Mouse (Mus musculus) fibroblast of lung, adult 2 months (primary cell): ENCODE results near the gene Tnnc1.

Experiments used
- DNase-seq: peaks from one replicate; pipeline ENCODE4 v3.0.0-alpha.2; 2011; ENCODE audit warnings: low read depth

Gene Tnnc1

DNA sequence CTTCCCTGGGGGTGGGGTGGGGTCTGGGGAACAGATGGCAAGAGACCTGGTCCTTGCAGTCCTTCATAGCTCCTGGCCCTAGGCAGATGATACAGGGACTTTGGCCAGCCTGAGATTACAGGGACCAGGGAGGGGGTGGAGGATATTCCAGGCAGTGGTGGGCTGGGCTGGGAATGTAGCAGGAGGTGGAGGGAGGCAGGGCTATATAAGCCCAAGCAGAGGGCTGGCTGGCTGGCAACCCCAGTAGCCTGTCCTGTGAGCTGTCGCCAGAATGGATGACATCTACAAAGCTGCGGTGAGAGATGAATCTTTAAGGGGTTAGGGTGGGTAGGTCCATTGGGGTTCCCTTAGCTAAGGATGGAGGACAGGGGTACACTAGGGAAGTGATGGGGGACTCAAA, at the start of gene Tnnc1:
Gene Tnnc1, plus strand, starts transcription at position 229 of the 400 bp plus-strand sequence.
- DNase-seq: no peak

DNA sequence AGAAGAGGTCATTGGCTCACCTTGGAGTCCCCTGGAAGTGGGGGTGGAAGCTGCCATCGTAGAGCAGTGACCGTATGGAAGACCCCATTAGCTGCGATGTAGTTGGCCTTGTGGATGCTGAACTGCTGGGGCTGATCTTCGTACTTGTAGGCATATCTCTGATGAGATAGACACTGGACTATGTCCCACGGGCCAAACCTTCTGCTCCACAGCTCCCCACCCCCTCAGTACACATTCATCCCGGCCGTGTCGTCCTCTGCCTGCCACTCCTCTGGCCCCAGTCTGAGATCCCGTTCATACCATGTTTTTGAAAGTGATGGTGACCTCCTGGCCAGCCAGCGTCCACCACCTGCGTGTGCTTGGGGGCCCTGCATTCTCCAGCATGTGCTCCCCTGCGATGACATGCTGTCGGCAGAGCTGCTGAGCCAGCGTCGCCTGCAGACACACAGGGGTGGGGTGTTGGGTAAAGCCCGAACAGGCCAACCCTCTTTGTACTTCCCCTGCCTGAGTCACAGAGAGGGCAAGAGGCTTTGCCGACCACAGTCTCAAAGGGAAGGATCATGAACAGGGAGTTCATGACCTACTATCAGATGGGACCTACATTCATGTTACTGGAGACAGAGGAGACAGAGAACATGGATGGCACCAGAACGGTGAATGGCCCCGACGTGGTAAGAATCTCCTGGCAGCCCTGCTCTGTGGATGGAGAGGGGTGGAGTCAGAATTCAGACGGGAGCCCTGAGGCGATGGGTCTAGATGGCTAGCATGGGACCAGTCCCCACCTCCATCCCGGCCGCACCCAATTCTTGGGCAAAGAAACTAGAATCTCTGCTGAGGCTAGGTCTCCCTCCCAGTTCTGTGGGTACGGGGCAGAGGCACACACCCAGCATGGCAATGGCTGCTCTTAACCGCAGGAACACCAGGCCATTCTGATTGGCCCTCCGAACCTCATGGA, 47.6 kb upstream of the Tnnc1 start:
- no peak for DNase-seq

DNA sequence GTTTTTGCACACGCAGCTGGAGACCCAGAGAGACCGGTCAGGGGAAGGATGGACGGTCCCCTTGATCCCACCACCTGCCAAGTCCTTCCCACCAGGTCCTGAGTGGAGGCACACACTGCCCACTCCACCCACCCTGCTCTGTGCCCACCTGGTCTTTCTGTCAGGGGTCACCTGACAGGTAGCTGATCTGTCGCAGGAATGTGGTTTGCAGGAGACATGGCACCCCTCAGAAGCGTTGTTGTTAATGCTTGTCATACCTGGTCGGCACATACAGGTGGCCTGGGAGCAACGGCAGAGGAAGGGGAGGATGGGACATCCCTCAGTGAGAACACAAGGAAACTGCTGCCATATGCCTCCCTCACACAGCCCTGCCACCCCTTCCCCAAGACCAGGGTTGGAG, 46.9 kb upstream of the Tnnc1 start:
- no peak for DNase-seq

DNA sequence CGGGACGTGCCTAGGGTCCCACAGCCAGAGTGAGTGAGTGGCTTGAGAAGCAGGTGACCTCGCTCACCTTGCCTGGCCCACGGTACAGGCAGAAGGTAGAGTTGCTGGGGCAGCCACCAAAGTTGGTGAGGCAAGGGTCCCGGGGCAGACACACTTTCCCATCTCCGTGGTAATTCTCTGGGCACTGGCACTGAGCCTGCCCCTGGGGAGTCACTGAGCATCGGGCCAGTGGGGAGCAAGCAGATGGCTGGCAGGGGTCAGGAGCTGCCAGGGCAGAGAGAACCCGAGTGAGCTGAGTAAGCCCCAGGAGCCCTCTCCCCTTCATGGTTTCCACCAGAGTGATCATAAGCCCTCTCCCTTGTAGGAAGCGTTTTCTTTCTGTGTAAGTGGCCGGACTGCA, 46.5 kb upstream of the Tnnc1 start:
- no peak for DNase-seq

DNA sequence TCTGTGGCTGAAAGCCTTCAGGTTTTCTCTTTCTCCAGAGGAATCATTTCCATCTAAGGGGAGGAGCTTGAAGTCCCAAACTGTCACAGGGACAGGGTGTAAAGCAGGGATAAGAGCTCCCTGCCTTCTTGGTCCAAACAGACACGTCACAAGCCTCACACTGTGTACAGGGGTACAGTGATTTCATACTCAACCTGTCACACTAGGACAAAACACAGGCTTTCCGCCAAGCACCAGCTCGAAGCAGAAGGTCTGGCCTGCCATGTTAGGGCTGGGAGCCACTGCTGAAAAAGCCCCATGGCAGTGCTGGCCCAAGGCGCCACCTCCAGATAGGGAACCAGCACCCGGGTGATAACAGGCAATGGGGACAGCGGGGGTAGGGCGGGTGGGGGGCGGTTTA, 44.0 kb upstream of the Tnnc1 start:
- no peak for DNase-seq

DNA sequence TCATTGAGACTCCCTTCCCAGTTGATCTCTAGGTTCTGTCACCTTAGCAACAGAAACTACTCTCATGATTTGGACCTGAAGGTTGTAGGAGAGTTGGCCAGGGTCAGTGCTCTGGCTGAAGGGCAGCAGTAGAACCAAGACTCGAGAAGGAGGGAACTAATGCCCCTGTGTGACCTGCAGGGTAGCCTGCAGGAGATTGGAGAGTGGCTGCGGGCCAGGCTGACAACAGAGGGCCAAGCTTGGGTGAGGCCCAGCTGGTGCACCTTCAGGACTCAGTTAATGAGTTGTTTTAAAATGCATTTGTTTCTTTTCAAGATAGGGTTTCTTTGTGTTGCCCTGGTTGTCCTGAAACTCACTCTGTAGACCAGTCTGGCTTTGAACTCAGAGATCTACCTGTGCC, 43.1 kb upstream of the Tnnc1 start:
- no peak for DNase-seq

DNA sequence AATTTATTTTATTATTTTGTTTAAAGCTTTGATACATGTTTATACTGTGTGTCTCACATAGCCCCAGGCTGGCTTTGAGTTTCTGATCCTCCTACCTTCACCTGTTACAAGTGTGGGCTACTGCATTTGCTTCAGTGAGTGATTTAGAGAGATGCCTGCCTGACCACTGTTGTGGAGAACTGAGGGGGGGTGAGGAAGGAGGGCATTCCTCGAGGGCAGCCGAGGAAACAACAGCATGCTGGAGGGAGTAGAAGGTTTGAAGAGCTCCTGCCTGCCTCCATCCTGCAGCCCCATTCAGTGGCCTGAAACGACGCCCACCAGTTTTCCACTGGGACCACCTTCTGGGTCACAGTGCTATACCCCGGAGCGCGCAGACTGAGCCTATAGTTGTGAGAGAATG, 42.7 kb upstream of the Tnnc1 start:
- DNase-seq: no peak

DNA sequence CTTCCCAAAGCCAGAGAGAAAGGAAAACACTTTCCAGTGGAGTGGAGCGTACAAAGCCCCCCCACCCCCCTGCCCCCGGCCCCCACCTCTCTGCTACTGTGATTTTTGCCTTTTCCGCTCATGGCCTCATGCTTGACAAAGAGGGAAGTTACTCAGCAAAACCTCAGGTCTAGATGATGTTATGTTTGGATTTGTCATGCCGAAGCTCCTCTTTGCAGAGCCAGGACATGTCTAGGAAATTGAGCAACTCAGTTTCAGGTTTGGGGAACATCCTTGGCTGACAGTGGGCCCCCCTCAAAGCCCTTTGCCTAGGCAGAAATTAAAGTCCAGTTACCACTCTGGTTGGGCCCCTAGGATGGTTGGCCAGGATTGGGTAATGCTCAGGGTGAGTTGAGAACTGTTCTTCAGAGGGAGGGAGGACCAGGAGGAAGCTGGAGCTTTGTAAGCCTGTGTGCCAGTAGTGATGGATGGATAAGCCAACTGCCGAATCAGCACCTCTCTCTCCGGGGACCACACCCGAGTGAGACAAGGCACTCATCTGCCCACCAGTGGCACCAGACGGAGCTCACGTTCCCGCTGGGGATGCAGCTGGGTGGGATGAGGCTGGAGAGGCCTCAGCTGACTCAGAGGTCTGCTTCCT, 42.0 kb upstream of the Tnnc1 start:
- DNase-seq: peak; percentile 8

DNA sequence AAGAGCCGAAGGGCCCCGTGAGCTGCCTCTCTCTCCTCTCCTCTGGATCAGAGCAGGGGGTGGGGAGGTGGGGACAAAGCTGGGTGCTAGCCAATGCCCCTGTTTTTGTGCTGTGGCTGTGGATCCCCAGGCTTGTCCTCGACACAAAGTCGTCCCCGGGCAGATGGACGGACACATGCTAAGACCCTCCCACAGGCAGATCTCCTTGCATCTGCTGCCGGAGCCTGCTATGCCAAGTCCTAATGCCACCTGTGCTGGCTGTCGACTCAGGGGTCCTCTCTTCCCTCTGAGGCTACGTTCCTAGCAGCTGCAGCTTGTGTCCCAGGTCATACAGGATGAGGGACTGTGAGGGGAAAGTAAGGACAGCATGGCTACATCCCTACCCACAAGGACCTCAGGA, 41.3 kb upstream of the Tnnc1 start:
- no peak for DNase-seq

DNA sequence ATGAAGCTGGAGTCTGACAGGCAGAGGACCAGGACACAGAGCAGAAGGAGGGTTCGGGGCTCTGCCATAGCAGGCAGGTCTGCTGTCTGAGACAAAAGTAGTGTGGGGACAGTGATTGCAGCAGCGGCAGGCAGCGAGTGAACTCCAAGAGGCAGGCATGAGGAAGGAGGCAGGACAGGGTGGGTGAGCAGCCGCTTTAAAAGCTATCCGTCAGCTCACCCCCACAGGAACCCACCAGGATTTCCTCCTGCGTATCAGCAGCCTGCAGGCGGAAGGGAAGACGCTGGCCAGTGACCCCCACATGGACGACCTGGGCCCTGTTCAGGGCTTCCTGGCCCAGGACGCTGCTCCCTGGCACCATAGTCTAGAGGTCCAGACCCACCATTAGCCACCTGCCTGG, 39.7 kb upstream of the Tnnc1 start, which contains the start of gene Stab1:
Gene Stab1, minus strand, starts transcription at position 217 of the 400 bp plus-strand sequence.
- DNase-seq: no peak

DNA sequence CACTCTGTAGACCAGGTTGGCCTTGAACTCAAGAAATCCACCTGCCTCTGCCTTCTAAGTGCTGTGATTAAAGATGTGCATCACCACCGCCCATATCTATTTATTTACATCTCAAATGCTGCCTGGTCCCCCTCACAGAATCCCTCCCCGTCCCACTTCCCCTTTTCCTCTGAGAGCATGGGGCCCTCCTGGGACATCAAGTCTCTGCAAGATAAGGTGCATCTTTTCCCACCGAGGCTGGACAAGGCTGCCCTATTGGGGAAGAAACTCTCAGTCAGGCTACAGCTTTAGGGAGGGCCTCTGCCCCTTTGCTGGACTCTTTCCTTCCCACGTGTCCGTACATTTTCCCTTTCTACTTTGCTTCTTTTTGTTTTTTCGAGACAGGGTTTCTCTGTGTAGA, 38.6 kb upstream of the Tnnc1 start:
- DNase-seq: no peak

DNA sequence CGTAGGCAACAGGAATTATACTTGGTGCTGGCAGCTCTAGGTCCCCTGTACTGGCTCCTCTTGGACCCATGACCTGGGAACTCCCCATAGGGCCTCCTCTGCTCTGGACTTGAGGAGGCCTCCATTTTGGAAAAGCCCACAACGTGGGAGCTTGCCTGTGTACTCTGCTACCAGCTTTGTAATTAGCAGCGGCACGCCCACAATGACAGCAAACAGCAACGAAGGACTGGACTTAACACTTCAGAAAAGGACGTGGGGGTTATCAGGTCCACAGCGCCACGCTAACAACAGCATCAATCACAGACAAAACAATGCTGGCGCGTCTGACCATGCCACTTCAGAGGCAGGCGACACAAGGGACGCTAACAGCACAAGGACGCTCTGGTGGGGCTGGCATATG, 37.1 kb upstream of the Tnnc1 start:
- DNase-seq: no peak

DNA sequence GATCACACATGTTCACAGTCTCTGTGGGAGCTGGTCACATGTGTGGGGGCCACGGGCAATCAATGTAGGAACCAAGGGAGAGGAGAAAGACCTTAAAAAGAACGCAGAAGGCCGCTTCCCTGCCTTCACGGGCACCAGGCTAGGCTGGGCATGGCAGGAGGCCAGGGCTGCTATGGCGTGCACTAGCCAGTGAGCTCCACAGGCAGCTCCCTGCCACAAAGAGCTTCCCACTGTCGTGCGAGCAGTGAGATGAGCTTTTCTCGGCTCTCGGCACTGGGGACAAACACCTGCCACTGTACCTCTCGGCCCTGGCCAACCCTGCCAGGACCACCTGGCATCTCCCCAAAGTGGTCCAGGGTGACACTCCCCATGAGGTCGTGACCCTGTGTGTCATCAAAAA, 36.7 kb upstream of the Tnnc1 start:
- no peak for DNase-seq

DNA sequence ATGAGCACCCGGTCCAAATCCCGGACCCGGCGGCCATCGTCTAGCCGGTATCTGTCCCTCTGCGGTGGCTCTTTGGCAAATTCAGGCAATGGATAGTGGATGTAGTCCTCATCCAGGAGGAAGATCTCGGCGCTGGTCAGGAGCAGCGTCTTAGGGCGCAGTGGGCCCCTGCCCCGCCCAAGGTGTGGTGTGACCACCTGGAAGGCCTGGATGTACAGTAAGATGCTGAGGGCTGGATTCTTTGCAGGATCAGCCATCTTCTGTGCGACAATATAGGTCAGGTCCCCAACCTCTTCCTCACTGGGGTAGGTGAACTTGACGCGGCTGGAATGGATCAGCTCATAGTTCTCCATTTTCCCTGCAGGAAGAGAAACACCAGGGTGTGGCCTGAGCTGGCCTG, 36.3 kb upstream of the Tnnc1 start:
- DNase-seq: no peak

DNA sequence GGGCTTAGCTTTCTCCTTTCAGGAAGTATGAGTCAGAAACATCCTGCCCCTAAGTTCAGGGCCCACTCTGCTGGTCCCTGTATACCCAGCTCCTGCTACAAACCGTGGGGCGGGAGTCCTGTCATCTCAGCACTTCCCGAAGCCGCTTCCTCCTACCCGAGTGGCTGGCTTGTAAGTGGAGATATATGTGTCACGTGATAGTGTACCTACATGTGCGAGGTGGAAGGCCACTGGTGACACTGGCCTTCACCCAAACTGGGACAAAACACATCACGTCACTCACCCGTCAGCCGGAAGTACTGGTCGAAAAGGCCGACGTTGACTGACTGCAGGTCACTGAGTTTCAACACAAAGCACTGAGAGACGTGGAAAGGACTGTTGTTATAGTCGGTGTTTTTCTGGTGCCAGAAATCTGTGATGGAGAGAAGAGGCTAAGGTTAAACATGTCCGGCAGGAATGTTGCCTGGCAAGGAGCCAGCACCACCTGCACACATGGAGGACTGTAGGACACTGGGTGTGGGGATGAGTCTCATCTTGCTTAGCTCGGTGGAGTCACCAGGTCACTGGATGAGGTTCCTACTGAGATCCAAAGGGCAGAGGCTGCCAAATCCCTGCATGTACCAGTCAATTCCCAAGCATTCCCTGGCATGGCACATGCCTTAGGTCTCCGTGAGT, 35.2 kb upstream of the Tnnc1 start:
- DNase-seq: no peak

DNA sequence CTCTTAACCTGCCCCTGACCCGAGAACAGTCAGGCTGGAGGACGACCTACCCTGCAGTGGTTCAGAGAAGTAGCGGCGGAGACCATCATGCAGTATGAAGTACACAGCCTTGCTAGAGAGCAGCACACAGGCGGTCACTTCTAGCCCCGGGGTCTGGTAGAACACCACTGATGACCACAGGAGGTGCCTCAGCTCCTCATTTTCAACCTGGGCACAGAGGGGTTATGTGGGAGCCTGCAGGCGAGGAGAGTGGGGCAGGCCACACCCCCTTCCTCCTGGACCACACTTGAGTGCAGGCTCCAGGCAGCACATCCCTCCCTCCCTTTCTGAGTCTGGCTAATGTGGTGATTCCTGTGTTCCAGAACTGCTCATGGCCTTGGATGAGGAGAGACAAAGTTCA, 34.6 kb upstream of the Tnnc1 start:
- no peak for DNase-seq

DNA sequence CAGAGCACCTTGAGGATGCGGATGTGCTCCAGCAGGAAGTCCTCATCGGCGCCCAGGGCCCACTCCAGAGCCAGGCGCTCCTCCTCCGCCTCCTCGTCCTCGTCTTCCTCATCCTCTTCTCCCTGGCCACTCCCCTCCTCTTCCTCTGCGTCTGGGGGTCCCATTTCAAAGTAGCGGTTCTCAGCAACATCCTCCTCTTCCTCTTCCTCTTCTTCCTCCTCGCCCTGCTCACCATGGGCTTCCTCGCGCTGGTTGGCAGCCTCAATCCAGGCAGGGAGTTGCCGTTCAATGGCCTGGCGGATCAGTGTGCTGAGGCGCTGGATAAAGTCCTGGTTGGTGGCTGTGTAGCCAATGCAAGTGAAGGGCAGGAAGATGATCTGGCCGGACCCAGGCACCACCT, 30.8 kb upstream of the Tnnc1 start:
- DNase-seq: no peak

DNA sequence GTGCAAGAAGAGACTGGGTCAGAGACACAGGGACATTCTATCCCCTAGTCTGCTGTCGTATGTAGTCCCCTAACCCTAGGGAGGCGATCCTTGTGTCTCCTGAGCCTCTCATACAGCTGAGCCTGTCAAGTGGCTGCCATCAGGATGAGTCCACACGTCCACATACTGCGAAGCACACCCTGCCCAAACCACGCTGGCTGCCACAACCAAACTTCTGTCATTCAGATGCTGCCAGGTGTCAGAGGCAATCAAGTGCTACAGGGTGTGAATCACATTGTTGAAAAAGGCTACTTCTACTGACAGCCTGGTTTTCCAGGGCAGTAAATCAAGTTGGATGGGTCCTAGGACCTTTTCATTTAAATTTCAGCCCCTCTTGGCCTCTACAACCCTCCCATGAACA, 30.4 kb upstream of the Tnnc1 start:
- no peak for DNase-seq

DNA sequence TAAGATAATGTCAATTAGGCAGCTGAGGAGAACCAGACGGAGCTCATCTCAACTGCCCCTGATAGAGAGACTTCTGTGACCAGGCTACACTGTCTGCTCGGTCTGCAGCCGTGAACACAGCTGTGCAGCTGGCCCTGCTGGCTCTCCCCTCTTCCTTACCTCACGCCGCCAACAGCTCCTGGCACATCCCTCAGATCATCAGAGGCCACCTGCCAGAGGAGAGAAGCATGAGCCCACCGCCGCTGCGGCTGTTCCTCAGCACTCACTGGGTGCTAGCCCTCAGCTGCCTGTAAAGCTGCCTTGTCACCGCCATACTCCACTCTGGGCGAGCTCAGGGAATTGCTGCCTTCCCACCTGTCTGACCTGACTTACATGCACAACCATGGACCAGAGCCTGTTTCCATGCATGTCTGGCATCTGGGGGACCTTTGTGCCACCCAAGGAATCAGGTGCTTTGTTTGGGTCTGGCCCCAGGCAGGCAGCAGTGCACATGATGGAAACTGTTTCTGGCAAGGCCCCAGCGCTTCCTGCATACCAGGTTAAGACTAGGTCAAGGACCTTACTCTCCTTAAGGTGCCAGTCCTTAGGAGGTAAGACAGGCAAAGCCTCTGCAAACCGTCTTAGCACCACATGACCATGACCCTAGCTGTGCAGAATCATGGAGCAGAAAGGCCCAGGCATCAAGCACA, 28.3 kb upstream of the Tnnc1 start:
- no peak for DNase-seq

DNA sequence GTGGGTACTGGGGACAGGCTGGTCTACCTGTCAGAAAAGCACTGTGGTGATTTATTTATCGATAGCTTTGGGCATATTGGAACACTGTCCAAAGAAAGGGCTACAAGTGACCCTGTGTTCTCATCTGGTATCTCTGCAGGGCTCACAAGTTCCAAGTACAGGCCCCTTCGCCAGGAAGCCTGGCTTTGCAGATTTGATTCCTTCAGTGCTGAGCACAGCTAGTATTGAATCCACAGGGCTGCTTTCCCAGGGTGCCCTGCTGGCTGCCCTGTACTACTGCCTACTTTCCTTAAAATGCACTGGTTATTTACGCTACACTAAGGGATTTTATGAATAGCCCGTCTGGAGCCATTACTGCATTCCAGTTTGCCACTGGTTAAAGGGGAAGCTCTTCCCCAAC, 26.6 kb upstream of the Tnnc1 start:
- DNase-seq: no peak

DNA sequence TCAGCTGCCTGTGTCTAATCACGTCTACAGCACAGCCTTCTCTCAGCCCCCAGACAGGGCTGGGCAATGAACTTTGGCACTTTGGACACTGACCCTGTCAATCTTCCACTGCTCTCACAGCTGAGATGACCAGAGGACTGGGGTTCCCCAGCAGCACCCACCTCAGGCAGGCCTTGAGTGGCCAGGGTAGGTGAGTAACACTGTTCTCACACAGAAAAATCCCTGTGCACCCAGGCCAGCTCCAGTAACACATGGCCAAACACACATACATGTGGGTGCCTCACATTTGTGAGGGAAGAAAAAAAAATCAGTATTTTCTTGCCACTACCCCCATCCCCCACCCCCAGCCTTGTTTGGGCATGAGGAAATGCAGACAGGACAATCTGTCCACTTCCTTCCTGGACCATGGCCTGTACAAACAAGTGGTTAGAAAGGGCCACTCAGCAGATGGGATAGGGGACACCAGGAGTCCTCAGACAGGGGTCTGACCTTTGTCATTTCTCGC, 25.3 kb upstream of the Tnnc1 start:
- DNase-seq: no peak

DNA sequence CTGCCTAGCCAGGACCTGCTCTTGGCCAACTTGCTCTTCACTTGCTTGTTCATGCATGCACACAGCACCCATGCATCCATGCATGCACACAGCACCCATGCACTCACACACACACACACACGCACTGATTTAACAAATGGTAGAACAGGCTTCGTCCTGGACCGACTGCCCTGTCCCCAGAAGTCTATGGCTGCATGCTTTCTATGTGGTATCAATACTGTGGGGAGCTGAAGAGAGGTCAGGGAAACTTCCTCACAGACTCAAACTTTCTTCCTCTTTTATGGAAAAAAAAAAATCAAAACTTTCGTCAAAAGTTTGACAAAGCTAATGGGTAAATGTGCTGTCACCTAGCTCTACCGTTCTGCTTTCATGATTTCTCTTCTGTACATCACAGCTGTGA, 24.6 kb upstream of the Tnnc1 start:
- DNase-seq: no peak
